Mouse (Mus musculus) adrenal gland, adult 8-10 months (tissue): Measurements from ENCODE around the gene Vstm5. TPM values are rescaled to one million over a fixed set of nuclear protein-coding genes. Genes with fewer than 3 reads are reported as not detected.

Source experiments
- total RNA-seq, 4 experiments: library from RNA; stranded (reverse); gene quantifications; 2 replicates each; pipeline ENCODE4 v1.2.4; 2022

Gene Vstm5
- total RNA-seq, 4 experiments from 2014 or later: 0.67 to 1.3 (median 1.1) TPM

Other genes with a start within 250 kb of the Vstm5 start
- gene Panx1, start 193.6 kb upstream of the Vstm5 start, total RNA-seq: 10 to 100 TPM in 2 of 4 experiments, 1 to 10 TPM in 2; 6.7 to 11.5 (median 9.9) TPM
- 1 to 10 TPM in 3 of 4 experiments, under 1 TPM in 1; 0.15 to 1.6 (median 1.2) TPM for gene Hephl1, start 126.9 kb upstream of the Vstm5 start, total RNA-seq
- 10 to 100 TPM; 45.0 to 56.4 (median 49.6) TPM for gene Med17, start 40.9 kb downstream of the Vstm5 start, total RNA-seq
- 100 to 1,000 TPM in 2 of 4 experiments, 10 to 100 TPM in 2; 71.4 to 110 (median 88.2) TPM for gene Taf1d, start 67.2 kb downstream of the Vstm5 start, total RNA-seq
- gene 4931406C07Rik, start 67.4 kb downstream of the Vstm5 start, total RNA-seq: 100 to 1,000 TPM; 101 to 139 (median 122) TPM
- gene Cep295, start 118.7 kb downstream of the Vstm5 start, total RNA-seq: 10 to 100 TPM; 12.2 to 19.4 (median 14.2) TPM